In genomic region chr5:101496161-101496560, GRCm38 (mm10) we compare ENCODE assay signal across 21 mouse cellular contexts.
A peak's percentile ranks its signal among the peaks of the same experiment; 100 is the strongest.
DNase-seq lines count a peak whose midpoint lies in the region; ATAC-seq lines count a peak whose summit lies in the region.
"Had no signal": no experiment of that assay in that cellular context is flagged by ENCODE, and none has a peak within 500 bp of the region (broad histone marks: within the 10 kb centered on the region; RNA-seq: fewer than 3 reads in every experiment).

No protein-coding gene starts in this region.

- ATAC-seq in midbrain, embryonic 11.5 days (ENCODE audit: low FRiP score) = no peak
- ATAC-seq in midbrain, embryonic 14.5 days (ENCODE audit: low FRiP score, low TSS enrichment) = no peak
- ATAC-seq: activated CD4-positive, CD25-positive, alpha-beta regulatory T cell, adult 4 months; CD4-positive, CD25-positive, alpha-beta regulatory T cell, adult 4 months; Patski had no signal

- H3K36me3 ChIP-seq in heart, embryonic 10.5 days = no peaks in the 10 kb centered on the region
- H3K36me3 ChIP-seq in midbrain, embryonic 11.5 days (ENCODE audit: control insufficient read depth, insufficient read depth, low read length) = no peaks in the 10 kb centered on the region
- no peaks in the 10 kb centered on the region for H3K36me3 ChIP-seq in midbrain, embryonic 14.5 days (ENCODE audit: control insufficient read depth, insufficient read depth, low read length)
- H3K36me3 ChIP-seq: G1E had no signal

- intact Hi-C loops in heart, postnatal 25 days (cut with DNase I) = no loop called here
- intact Hi-C loops in heart, postnatal 10 days (cut with DNase I) = no loop called here

- H3K4me1 ChIP-seq in heart, embryonic 10.5 days = no peaks in the 10 kb centered on the region
- no peaks in the 10 kb centered on the region for H3K4me1 ChIP-seq in midbrain, embryonic 11.5 days (ENCODE audit: control insufficient read depth, insufficient read depth, low read length)
- H3K4me1 ChIP-seq in midbrain, embryonic 14.5 days (ENCODE audit: control insufficient read depth, insufficient read depth, low read length) = no peaks in the 10 kb centered on the region

- peak; percentile 65 for DNase-seq in heart, adult 11 months
- DNase-seq in heart, postnatal 25 days (ENCODE audit: low spot score) = no peak
- DNase-seq in heart, embryonic 10.5 days (ENCODE audit: low spot score) = peak; percentile 41
- DNase-seq in heart, postnatal 10 days = no peak
- peak; percentile 72 for DNase-seq in midbrain, embryonic 11.5 days (ENCODE audit: low spot score, missing footprints)
- no peak for DNase-seq in midbrain, embryonic 14.5 days
- DNase-seq: adrenal gland, adult 2 months; adrenal gland, adult 8-10 months; adrenal gland, postnatal 10 days; adrenal gland, postnatal 14 days; adrenal gland, postnatal 25 days; adrenal gland, postnatal 36 days; B cell, adult 2 months; cerebellum, adult 11 months; cerebellum, adult 11-12 months; cerebellum, adult 18-20 months had no signal

- no peak overlapping the region for H3K9ac ChIP-seq in midbrain, embryonic 11.5 days (ENCODE audit: low read length)
- no peak overlapping the region for H3K9ac ChIP-seq in midbrain, embryonic 14.5 days (replicated peaks; ENCODE audit: low read length)

- 89% methylated on average over 9 of the region's 9 CpGs for WGBS in heart, embryonic 10.5 days
- WGBS in midbrain, embryonic 11.5 days = 95% methylated on average over 9 of the region's 9 CpGs
- 94% methylated on average over 9 of the region's 9 CpGs for WGBS in midbrain, embryonic 14.5 days

- no peaks in the 10 kb centered on the region for H3K9me3 ChIP-seq in heart, embryonic 10.5 days
- H3K9me3 ChIP-seq in midbrain, embryonic 11.5 days (ENCODE audit: control insufficient read depth, low read length) = no peaks in the 10 kb centered on the region
- no peaks in the 10 kb centered on the region for H3K9me3 ChIP-seq in midbrain, embryonic 14.5 days (ENCODE audit: control insufficient read depth, low read length)

- no peaks in the 10 kb centered on the region for H3K27me3 ChIP-seq in heart, embryonic 10.5 days (ENCODE audit: insufficient read depth, poor library complexity, severe bottlenecking)
- no peaks in the 10 kb centered on the region; the same call in 1 of the 2 replicates for H3K27me3 ChIP-seq in midbrain, embryonic 11.5 days (ENCODE audit: control insufficient read depth, insufficient read depth, low read length)
- H3K27me3 ChIP-seq in midbrain, embryonic 14.5 days (ENCODE audit: control insufficient read depth, insufficient read depth, low read length) = peaks cover 50% of the 10 kb centered on the region
- H3K27me3 ChIP-seq: CH12.LX had no signal

- no peak overlapping the region for H3K4me3 ChIP-seq in heart, embryonic 10.5 days
- H3K4me3 ChIP-seq in midbrain, embryonic 11.5 days (ENCODE audit: low read depth, low read length) = no peak overlapping the region
- H3K4me3 ChIP-seq in midbrain, embryonic 14.5 days (replicated peaks; ENCODE audit: low read depth, low read length) = no peak overlapping the region

- H3K4me2 ChIP-seq in midbrain, embryonic 11.5 days = no peak overlapping the region
- H3K4me2 ChIP-seq in midbrain, embryonic 14.5 days (ENCODE audit: low read length) = no peak overlapping the region

- no peak overlapping the region for H3K27ac ChIP-seq in heart, embryonic 10.5 days
- H3K27ac ChIP-seq in midbrain, embryonic 11.5 days (ENCODE audit: low read depth, low read length) = no peak overlapping the region
- H3K27ac ChIP-seq in midbrain, embryonic 14.5 days (replicated peaks; ENCODE audit: low read depth, low read length) = no peak overlapping the region

Comparison
In these comparisons a context has a peak if more than half of its experiments do, and no peak if none do; other contexts are left out.
1. DNase-seq: peak in heart, adult 11 months (single experiment), heart, embryonic 10.5 days (single experiment) and midbrain, embryonic 11.5 days (single experiment); none in heart, postnatal 25 days (single experiment), heart, postnatal 10 days (0 of 2) and midbrain, embryonic 14.5 days (single experiment).